Mouse (Mus musculus) liver, embryonic 15.5 days (tissue): ENCODE data around the gene Cyp2u1. TPM values are rescaled to one million over a fixed set of nuclear protein-coding genes. Genes with fewer than 3 reads are reported as not detected.

Experiments
- ATAC-seq: fragments of 200-750 bp; cut with Nextera tagmentation; 2 replicates; pipeline ENCODE4 v1.8.0; 2017; ENCODE audit warnings: moderate number of reproducible peaks, mild to moderate bottlenecking, moderate library complexity; ENCODE audit not compliant: insufficient read depth
- H3K27ac ChIP-seq: fragments of 300-500 bp; sonication (generic); replicated peaks from 2 replicates; pipeline ENCODE4 v1.5.1; 2015; ENCODE audit warnings: mild to moderate bottlenecking, inconsistent platforms
- H3K27me3 ChIP-seq: fragments of 300-500 bp; sonication (generic); 2 replicates; pipeline ENCODE4 v1.6.1; 2015; ENCODE audit warnings: mild to moderate bottlenecking, inconsistent platforms
- H3K36me3 ChIP-seq: fragments of 300-500 bp; sonication (generic); replicated peaks from 2 replicates; pipeline ENCODE4 v1.6.1; 2015; ENCODE audit warnings: moderate library complexity, mild to moderate bottlenecking, inconsistent platforms
- H3K4me1 ChIP-seq: fragments of 300-500 bp; sonication (generic); replicated peaks from 2 replicates; pipeline ENCODE4 v1.6.1; 2015; ENCODE audit warnings: inconsistent platforms
- H3K4me2 ChIP-seq: fragments of 300-500 bp; sonication (generic); 2 replicates; pipeline ENCODE4 v1.6.1; 2015; ENCODE audit warnings: moderate library complexity, mild to moderate bottlenecking, inconsistent platforms
- H3K4me3 ChIP-seq: fragments of 300-500 bp; sonication (generic); replicated peaks from 2 replicates; pipeline ENCODE4 v1.5.1; 2015; ENCODE audit warnings: mild to moderate bottlenecking, inconsistent platforms
- H3K9ac ChIP-seq: fragments of 300-500 bp; sonication (generic); 2 replicates; pipeline ENCODE4 v1.6.1; 2015; ENCODE audit warnings: moderate library complexity, mild to moderate bottlenecking, inconsistent platforms
- H3K9me3 ChIP-seq: fragments of 300-500 bp; sonication (generic); replicated peaks from 2 replicates; pipeline ENCODE4 v1.6.1; 2016; ENCODE audit warnings: inconsistent platforms
- WGBS: fragments of 180-500 bp; shearing (Covaris S2); methylation state at CpG from one replicate; pipeline ENCODE4 v1.1.7; 2015; ENCODE audit warnings: mixed read lengths; ENCODE audit not compliant: insufficient replicate concordance; 5-methylcytosine and 5-hydroxymethylcytosine counted together
- polyA plus RNA-seq: library from polyadenylated mRNA; unstranded; fragments of >200 nt; fragmentation: Nextera tagmentation; extraction: Ambion mirVana; gene quantifications from 2 replicates; pipeline ENCODE4 v1.2.1, GENCODE M21; 2015

Gene Cyp2u1
- polyA plus RNA-seq, 1 experiment from 2014 or later: 0.25 TPM

DNA sequence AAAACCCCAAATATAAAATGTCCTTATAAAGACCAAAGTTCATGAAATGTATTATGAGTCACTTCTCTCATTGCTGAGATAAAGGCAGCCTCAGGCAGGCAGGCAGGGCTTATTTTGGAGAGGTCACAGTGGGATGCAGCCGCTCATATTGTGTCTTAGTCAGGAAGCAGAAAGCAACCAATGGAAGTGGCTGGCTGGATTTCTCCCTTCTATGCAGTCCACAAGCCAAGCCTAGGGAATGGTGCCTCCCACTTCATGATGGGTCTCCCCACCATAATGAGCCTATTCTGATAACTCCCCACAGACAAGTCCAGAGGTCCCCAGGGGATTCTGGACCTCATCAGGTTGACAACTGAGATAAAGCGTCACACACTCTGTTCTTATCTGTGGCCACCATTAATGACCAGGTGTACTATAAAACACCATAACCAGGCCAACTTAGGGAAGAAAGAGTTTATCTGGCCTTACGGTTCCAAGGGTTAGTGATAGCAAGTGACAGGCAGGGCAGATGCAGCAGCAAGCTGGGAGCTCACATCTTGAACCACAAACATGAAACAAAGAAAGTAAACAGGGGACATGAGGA is 47.5 kb downstream of the Cyp2u1 start:
- no peak overlapping the region for H3K9ac ChIP-seq
- no peak overlapping the region for H3K4me2 ChIP-seq
- H3K36me3 ChIP-seq: peaks cover 8% of the 10 kb centered on the region
- no peaks in the 10 kb centered on the region for H3K4me1 ChIP-seq
- H3K27me3 ChIP-seq: no peaks in the 10 kb centered on the region
- no peaks in the 10 kb centered on the region for H3K9me3 ChIP-seq
- H3K27ac ChIP-seq: no peak overlapping the region
- no peak overlapping the region for H3K4me3 ChIP-seq
- 55% methylated on average over 3 of the region's 3 CpGs for WGBS
- no peak for ATAC-seq

DNA sequence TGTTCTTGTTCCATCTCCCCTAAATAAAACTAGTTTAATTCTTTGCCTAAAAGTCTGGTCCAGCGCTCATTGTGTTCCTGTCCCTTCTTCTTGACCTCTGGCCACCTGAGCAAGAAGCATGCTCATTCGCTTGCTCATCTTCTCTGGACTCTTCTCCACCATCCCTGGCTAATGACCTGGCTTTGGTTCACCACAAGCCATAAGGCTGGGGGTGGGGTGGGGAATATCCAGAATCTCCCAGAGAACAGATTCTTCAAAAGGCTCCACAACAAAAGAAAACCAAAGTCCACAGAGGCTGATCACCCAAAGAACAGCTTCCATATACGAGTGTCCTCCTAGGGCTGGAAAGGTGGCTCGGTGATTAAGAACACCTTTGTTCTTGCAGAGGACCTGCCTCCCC is 48.0 kb downstream of the Cyp2u1 start:
- Histone ChIP-seq H3K4me3 (no peak overlapping the region), H3K27ac (no peak overlapping the region), H3K27me3 (no peaks in the 10 kb centered on the region), H3K4me2 (no peak overlapping the region), H3K9me3 (no peaks in the 10 kb centered on the region), H3K4me1 (no peaks in the 10 kb centered on the region), H3K9ac (no peak overlapping the region), H3K36me3 (peaks cover 8% of the 10 kb centered on the region)
- no peak for ATAC-seq
- WGBS: 81% methylated on average over 4 of the region's 4 CpGs

DNA sequence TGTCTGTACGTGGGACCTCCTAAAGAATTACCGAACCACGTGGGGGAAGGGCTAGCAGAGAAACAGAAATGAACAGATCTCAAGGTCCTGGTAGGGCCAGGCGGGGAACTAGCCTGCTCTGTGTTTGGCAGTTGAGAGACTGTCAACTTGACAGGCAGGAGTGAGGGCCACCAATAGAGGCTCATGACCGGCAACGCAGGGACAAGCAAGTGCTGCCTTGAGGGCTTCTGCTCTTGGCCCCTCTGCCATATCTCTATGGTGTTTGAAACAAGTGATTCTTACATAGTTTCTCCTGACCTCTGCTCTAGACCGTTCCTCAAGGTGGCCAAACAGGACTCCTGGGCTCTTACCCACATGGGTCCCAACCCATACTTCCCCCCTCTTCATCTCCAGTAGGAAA is 51.4 kb downstream of the Cyp2u1 start:
- no peak for ATAC-seq
- no peak overlapping the region for H3K4me2 ChIP-seq
- 73% methylated on average over 7 of the region's 7 CpGs for WGBS
- H3K27me3 ChIP-seq: no peaks in the 10 kb centered on the region
- no peak overlapping the region for H3K4me3 ChIP-seq
- no peaks in the 10 kb centered on the region for H3K9me3 ChIP-seq
- H3K36me3 ChIP-seq: peaks cover 13% of the 10 kb centered on the region
- no peak overlapping the region for H3K9ac ChIP-seq
- no peaks in the 10 kb centered on the region for H3K4me1 ChIP-seq
- no peak overlapping the region for H3K27ac ChIP-seq

DNA sequence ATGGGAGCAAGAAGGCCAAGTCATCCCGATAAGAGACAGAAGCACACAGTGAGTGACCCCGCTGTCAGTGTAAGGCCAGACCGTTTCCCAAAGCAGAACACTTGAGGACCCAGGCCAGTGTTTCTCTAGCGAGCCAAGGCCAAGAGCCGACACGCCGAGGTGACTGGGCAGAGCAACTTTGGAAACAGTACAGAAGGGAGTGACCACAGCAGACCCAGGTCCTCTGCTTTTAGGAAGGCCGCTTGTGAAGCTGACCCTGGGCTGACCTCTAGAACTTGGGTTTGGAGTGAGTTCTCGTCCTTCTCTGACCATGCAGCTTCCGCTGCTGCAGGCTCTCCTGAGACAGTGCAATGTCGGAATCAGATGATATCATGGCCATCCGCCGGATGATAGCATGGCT is 52.0 kb downstream of the Cyp2u1 start:
- ATAC-seq: no peak

DNA sequence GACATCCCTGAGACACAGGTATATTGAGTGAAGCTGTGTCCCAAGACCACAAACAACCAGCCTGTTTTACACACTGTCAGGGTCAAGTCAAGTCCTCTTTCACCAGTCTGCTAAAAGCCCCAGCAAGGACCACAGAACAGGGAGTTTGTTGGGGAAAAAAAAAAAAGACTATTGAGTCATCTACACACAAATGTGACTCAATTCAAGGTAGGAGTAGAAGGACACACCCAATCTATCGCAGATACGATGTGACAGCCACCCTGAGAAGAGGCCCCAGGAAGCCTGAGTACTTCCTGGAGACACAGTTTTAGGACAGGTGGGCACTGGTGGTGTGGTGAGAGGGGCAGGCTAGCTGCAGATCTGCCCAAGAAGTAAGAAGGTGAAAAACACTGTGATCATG is 52.7 kb downstream of the Cyp2u1 start:
- H3K9ac ChIP-seq: no peak overlapping the region
- H3K4me2 ChIP-seq: no peak overlapping the region
- no peak for ATAC-seq
- H3K27me3 ChIP-seq: no peaks in the 10 kb centered on the region
- H3K9me3 ChIP-seq: no peaks in the 10 kb centered on the region
- no peak overlapping the region for H3K4me3 ChIP-seq
- 0 out of 2 replicates have a peak, but pooled peaks cover 4% of the 10 kb centered on the region for H3K4me1 ChIP-seq
- H3K27ac ChIP-seq: no peak overlapping the region
- 26% methylated on average over 2 of the region's 2 CpGs for WGBS
- peaks cover 10% of the 10 kb centered on the region for H3K36me3 ChIP-seq

More for the DNA sequence above, 52.0 kb downstream of the Cyp2u1 start:
- WGBS: 76% methylated on average over 13 of the region's 13 CpGs
- Histone ChIP-seq H3K4me2 (no peak overlapping the region), H3K4me1 (0 out of 2 replicates have a peak, but pooled peaks cover 4% of the 10 kb centered on the region), H3K4me3 (no peak overlapping the region), H3K36me3 (peaks cover 10% of the 10 kb centered on the region), H3K9me3 (no peaks in the 10 kb centered on the region), H3K27ac (no peak overlapping the region), H3K27me3 (no peaks in the 10 kb centered on the region), H3K9ac (no peak overlapping the region)

DNA sequence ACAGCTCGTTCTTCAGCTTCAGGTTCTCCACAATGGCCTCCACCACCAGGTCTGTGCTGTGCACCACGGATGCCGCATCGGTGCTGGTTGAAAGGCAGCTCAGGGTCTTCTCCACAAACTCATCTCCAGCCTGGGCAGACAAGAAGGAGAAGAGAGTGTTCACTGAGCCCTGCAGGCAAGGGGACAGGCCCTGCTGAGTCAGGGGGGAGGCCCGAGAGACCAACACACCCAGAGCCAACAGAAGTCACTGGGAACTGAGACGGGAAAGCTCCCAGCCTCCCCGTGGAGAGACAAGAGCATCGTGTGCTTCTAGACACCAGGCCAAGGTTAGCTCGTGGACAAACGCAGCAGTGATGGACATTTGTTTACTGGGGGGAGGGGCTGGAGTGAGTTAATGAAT is 54.6 kb downstream of the Cyp2u1 start:
- H3K36me3 ChIP-seq: peaks cover 16% of the 10 kb centered on the region; the same call in 1 of the 2 replicates
- H3K4me1 ChIP-seq: 0 out of 2 replicates have a peak, but pooled peaks cover 4% of the 10 kb centered on the region
- H3K9me3 ChIP-seq: no peaks in the 10 kb centered on the region
- no peaks in the 10 kb centered on the region for H3K27me3 ChIP-seq
- no peak overlapping the region for H3K9ac ChIP-seq
- H3K4me3 ChIP-seq: no peak overlapping the region
- no peak overlapping the region for H3K4me2 ChIP-seq
- no peak overlapping the region for H3K27ac ChIP-seq
- ATAC-seq: no peak
- 77% methylated on average over 10 of the region's 10 CpGs for WGBS

DNA sequence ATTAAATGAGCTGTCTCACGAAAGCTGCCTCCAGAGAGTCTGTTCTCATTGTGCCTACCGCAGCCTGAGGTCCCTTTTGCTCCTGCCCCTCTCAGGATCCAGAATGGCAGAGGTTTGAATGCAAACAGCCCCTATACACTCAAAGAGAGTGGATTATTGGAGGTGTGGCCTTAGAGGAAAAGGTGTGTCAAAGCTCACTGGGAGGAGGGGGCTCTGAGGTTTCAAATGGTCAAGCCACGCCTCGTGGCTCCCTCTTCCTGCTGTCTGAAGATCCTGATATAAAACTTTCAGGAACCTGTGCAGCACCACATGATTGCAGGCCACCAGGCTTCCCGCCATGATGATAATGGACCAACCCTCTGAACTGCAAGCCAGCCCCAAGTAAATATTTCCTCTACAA is 55.2 kb downstream of the Cyp2u1 start:
- no peaks in the 10 kb centered on the region for H3K27me3 ChIP-seq
- H3K9ac ChIP-seq: no peak overlapping the region
- 0 out of 2 replicates have a peak, but pooled peaks cover 4% of the 10 kb centered on the region for H3K4me1 ChIP-seq
- WGBS: 56% methylated on average over 5 of the region's 5 CpGs
- no peaks in the 10 kb centered on the region for H3K9me3 ChIP-seq
- no peak overlapping the region for H3K4me2 ChIP-seq
- H3K4me3 ChIP-seq: no peak overlapping the region
- peaks cover 16% of the 10 kb centered on the region for H3K36me3 ChIP-seq
- no peak overlapping the region for H3K27ac ChIP-seq
- no peak for ATAC-seq

- no peaks in the 10 kb centered on the region for H3K27me3 ChIP-seq
- WGBS: 70% methylated on average over 6 of the region's 6 CpGs
These were observed 55.6 kb downstream of the Cyp2u1 start for GRCm38 (mm10) chr3:131247447-131247846.

DNA sequence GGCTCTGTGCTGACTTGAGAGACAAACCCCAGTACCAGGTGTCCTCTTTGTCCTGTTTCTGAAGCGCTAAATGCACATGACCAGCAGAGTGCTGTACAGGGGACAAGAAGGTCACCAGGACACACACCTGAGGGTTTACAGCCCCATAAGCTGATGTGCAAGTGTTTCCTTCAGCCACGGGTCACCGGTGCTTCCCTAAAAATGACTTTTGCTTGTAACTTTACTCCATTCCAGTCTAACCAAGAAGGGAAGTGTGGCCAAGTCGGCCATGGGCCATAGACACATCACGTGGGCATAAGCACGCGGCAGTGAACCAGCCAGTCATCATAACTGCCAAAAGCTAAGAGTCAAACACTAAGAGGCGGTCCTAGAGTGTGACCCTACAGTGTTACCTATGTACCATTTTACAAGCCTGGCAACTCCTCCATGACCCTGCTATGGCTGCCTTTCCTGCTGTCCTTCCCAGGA is 56.4 kb downstream of the Cyp2u1 start:
- ATAC-seq: no peak

More at GRCm38 (mm10) chr3:131247447-131247846, 55.6 kb downstream of the Cyp2u1 start:
- no peak overlapping the region for H3K4me2 ChIP-seq
- H3K36me3 ChIP-seq: peaks cover 16% of the 10 kb centered on the region
- no peak overlapping the region for H3K9ac ChIP-seq
- H3K27ac ChIP-seq: no peak overlapping the region
- 0 out of 2 replicates have a peak, but pooled peaks cover 4% of the 10 kb centered on the region for H3K4me1 ChIP-seq
- ATAC-seq: no peak
- no peaks in the 10 kb centered on the region for H3K9me3 ChIP-seq
- H3K4me3 ChIP-seq: no peak overlapping the region

DNA sequence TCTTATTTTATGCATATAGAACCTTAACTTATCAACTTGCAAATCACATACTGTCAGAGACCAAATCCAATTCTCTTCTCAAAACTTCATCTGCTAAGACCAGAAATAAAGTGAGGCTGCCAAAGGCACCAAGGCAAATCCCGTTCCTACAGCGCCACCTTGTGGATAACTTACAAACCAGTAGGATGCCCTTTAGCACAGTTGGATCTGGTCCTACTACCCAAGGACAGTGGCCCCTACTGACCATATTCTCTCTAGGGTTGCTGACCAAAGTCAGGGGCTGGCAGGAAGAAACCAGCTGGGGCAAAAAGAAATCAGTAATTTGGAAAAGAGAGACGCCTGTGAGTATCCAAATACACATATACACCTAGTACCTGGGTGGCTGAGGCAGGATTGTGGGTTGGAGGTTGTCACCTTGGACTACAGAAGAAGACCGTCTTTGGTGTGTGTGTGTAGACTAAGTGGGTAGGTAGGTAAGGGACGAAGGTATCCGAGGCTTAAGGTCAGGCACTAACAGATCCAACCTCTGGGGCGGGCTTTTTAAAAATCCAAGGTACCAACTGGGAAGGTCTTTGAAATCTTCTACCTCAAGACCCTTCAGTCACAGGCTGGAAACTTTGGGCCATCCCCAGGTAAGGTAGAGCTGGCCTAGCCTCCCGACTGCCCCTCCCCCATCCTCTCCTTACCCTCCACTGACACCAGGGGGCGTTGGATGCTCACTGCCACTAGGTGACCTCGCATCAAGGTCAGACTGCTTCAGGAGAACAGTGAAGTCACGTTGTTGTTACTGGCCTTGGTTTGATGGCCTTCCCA is 57.1 kb downstream of the Cyp2u1 start:
- 0 out of 2 replicates have a peak, but pooled peaks cover 4% of the 10 kb centered on the region for H3K4me1 ChIP-seq
- H3K4me3 ChIP-seq: no peak overlapping the region
- H3K27ac ChIP-seq: no peak overlapping the region
- H3K4me2 ChIP-seq: no peak overlapping the region
- H3K9me3 ChIP-seq: no peaks in the 10 kb centered on the region
- no peak overlapping the region for H3K9ac ChIP-seq
- H3K27me3 ChIP-seq: no peaks in the 10 kb centered on the region
- H3K36me3 ChIP-seq: peaks cover 16% of the 10 kb centered on the region
- WGBS: 44% methylated on average over 11 of the region's 11 CpGs
- no peak for ATAC-seq

More for the DNA sequence above, 56.4 kb downstream of the Cyp2u1 start:
- H3K4me3 ChIP-seq: no peak overlapping the region
- 74% methylated on average over 8 of the region's 8 CpGs for whole genome bisulfite sequencing
- H3K36me3 ChIP-seq: peaks cover 16% of the 10 kb centered on the region
- H3K9me3 ChIP-seq: no peaks in the 10 kb centered on the region
- no peak overlapping the region for H3K9ac ChIP-seq
- H3K4me2 ChIP-seq: no peak overlapping the region
- 0 out of 2 replicates have a peak, but pooled peaks cover 4% of the 10 kb centered on the region for H3K4me1 ChIP-seq
- H3K27me3 ChIP-seq: no peaks in the 10 kb centered on the region
- no peak overlapping the region for H3K27ac ChIP-seq
